Mouse (Mus musculus) testis, adult 2 months (tissue): ENCODE results near the gene Doc2g.

Source experiments
- CTCF ChIP-seq: fragments of 200-500 bp; IDR thresholded peaks from 2 replicates; pipeline ENCODE4 v1.5.1; 2012; ENCODE audit warnings: low read depth, mild to moderate bottlenecking, inconsistent platforms, low read length, moderate library complexity; ENCODE audit not compliant: control insufficient read depth, insufficient read depth, insufficient replicate concordance
- POLR2A ChIP-seq: fragments of 200-500 bp; IDR thresholded peaks from 2 replicates; pipeline ENCODE4 v1.6.1; 2012; ENCODE audit warnings: low read depth, mild to moderate bottlenecking, inconsistent platforms, low read length, moderate library complexity; ENCODE audit not compliant: control insufficient read depth

DNA sequence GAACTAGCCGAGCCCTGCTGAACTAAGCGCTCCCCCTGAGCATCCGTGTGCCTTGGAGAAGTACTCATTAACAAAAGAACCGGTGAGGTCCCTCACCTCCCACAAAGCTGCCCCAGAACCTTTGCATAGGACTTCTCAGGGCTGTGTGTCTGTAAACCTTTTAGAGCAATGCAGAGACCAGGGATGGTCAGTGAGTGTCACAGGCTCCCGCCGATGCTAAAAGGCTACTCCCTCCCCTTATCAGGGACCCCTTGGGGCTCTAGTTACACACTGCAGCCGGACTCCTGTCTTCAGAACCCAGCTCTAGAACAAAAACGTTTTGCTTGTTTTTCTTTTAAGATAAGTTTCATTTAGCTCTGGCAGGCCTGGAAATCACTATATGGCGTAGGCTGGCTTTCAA, 10.0 kb downstream of the Doc2g start:
- TF ChIP-seq CTCF (no peak), POLR2A (no peak)
